Comparison of ENCODE assay signal across 20 mouse cellular contexts in the genomic region with DNA sequence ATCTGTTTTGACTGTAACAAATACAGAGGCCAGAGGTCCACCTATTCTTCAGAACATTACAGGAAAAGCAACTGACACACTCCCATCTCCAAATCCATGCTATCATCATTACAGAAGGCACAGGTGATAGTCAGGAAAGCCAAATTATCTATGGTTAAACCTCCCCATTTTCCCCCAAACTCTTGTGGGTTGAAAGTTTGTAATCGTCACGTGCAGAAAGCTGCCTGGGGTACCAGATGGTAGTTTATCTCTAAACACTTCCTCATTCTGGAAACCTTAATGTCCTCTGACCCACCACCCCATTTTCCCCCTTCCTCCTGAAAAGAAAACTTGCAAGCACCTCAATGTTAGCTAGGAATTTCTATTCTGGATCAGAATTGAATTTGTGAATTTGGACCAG. TPM values are rescaled to one million over a fixed set of nuclear protein-coding genes. Genes with fewer than 3 reads are reported as not detected.
"Had no signal": no experiment of that assay in that cellular context is flagged by ENCODE, and none has a peak within 500 bp of the region (broad histone marks: within the 10 kb centered on the region; RNA-seq: fewer than 3 reads in every experiment).

No protein-coding gene starts in this region.

- H3K9me3 ChIP-seq: neural tube, embryonic 12.5 days; neural tube, embryonic 13.5 days; neural tube, embryonic 15.5 days; stomach, embryonic 15.5 days had no signal

- H3K27ac ChIP-seq: neural tube, embryonic 12.5 days; neural tube, embryonic 13.5 days; neural tube, embryonic 15.5 days; stomach, embryonic 15.5 days; stomach, postnatal 0 days had no signal

- H3K36me3 ChIP-seq: neural tube, embryonic 12.5 days; neural tube, embryonic 13.5 days; neural tube, embryonic 15.5 days; stomach, embryonic 15.5 days had no signal

- H3K4me3 ChIP-seq: neural tube, embryonic 12.5 days; neural tube, embryonic 13.5 days; neural tube, embryonic 15.5 days; stomach, embryonic 15.5 days had no signal

- H3K9ac ChIP-seq: neural tube, embryonic 12.5 days; neural tube, embryonic 13.5 days; neural tube, embryonic 15.5 days; stomach, embryonic 15.5 days had no signal

- H3K4me2 ChIP-seq: neural tube, embryonic 12.5 days; neural tube, embryonic 13.5 days; neural tube, embryonic 15.5 days; stomach, embryonic 15.5 days had no signal

- H3K27me3 ChIP-seq: neural tube, embryonic 12.5 days; neural tube, embryonic 13.5 days; neural tube, embryonic 15.5 days; stomach, embryonic 15.5 days had no signal

- DNase-seq: retina, postnatal 1 day; right cerebral cortex, adult 18-20 months; right cerebral cortex, postnatal 14 days; right cerebral cortex, postnatal 25 days; right cerebral cortex, postnatal 4 days; spleen, adult 18-20 months; thymus, adult 18-20 months; thymus, adult 2 months; thymus, postnatal 14 days; thymus, postnatal 25 days; thymus, postnatal 36 days; thymus, postnatal 4 days had no signal

- H3K4me1 ChIP-seq: neural tube, embryonic 12.5 days; stomach, embryonic 15.5 days had no signal

RNA-seq across cellular contexts. Expression of gene Hecw1, which starts 7.9 kb away (rescaled TPM):
- total RNA-seq: neutrophil, adult 5-6 weeks had no signal
- polyA plus RNA-seq: small intestine, adult 2 months; urinary bladder, adult 2 months had no signal
